Mouse (Mus musculus) olfactory bulb, adult 2 months (tissue): Measurements from ENCODE around the gene Hectd1.

ENCODE experiments used
- CTCF ChIP-seq: fragments of 200-500 bp; IDR thresholded peaks from 2 replicates; pipeline ENCODE4 v1.5.1; 2012; ENCODE audit warnings: low read depth, mild to moderate bottlenecking, low read length, moderate library complexity; ENCODE audit not compliant: insufficient read depth
- POLR2A ChIP-seq: fragments of 200-500 bp; IDR thresholded peaks from 2 replicates; pipeline ENCODE4 v1.6.1; 2012; ENCODE audit warnings: mild to moderate bottlenecking, low read depth, low read length, moderate library complexity; ENCODE audit not compliant: insufficient read depth

- TF ChIP-seq POLR2A (no peak), CTCF (no peak)
Measured at GRCm38 (mm10) chr12:51863116-51864002, 34.0 kb upstream of the Hectd1 start.
